Mouse (Mus musculus) mesoderm, embryonic 11.5 days (tissue): Measurements from ENCODE around the gene Kdm4b.

ENCODE experiments used
- DNase-seq: peaks from one replicate; pipeline ENCODE4 v3.0.0-alpha.2; 2012; ENCODE audit warnings: low read depth, low spot score

Kdm4b gene

DNA sequence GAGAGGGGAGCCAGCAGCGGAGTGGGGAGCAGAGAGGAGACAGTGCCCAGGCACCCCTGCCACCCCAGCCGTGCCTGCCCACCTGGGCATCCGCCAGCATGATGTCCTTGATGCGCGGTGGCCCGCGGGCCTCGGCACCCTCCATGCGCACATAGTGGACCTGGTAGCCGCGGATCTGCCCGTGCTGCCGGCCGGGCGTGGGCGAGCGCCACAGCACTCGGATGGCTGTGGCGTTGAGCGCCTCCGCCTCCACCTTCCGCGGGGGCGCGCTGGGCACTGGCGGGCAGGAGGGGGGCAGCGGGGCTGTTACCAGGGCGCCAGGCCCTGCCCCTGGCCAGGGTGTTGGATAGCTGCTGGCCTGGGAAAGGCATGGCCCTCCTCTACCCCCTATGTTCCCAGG, 102.0 kb downstream of the Kdm4b start:
- no peak for DNase-seq

DNA sequence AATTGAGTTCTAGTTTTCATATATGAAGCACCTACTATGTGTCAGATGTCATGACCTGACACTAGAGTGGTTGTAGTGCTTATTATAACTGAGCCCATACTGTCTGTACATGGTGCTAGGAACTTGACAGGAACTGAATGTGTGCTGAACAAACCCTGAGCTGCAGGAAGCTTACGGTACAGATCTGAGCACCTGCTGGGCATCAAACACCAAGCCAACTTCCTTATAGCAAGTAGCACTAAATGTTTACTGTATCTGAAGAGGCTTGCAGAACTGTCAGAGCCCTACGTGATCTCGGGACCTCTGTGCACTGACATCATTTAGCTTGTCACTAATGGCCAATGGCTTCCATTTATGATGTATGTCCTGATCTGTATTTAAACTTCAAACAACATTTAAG, 105.7 kb downstream of the Kdm4b start:
- no peak for DNase-seq

DNA sequence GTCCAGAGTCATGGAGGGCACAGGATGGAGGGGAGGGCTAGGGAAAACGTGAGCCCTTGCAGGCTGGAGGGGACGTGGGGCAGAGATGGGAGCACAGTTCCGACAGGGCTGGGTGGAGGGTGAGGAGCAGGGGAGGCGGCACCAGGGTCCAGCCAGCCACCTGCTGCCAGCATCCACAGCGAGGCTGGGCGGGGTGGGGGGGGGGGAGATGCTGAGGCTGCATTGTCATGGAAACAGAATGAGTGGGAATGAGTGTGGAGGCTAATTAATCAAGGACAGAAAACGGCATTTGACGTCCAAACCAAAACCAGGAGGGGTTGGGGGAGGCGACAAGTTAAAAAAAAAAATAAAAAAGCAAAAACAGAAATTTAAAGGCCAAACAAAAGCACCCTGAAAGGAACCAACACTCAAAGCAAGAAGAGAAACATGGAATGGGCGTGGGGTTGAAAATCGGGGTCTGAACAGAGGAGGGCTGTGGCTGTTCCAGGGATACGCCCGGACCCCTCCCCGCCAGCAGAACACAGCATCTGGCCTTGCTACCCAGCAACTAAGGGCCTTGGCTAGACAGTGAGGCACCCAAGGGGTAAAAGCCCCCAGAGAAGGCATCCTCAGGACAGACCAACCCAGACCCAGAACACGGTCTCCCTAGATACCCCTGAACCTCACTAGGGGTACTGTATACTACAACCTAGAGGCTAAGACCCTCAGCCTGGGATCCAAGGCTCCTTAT, 114.0 kb downstream of the Kdm4b start:
- DNase-seq, result no peak

DNA sequence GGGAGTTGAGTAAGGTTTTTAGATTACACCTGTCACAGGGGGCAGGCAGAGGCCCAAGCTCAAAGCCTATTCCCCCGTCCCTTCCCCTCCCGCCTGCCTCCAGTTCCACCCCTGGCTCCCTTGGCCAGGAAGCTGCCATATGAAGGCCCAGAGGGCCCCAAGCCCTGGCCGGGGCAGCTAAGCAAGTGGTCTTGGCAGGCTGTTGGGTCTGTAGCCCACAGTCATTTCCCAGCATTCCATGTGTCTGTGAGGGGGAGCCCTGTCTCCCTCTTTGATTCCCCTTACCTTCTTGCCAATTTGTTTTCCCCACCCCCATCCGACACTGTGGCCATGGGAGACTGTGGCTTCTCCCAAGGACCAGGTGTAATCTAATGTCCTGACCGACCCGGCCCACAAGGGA, 116.5 kb downstream of the Kdm4b start:
- no peak for DNase-seq

DNA sequence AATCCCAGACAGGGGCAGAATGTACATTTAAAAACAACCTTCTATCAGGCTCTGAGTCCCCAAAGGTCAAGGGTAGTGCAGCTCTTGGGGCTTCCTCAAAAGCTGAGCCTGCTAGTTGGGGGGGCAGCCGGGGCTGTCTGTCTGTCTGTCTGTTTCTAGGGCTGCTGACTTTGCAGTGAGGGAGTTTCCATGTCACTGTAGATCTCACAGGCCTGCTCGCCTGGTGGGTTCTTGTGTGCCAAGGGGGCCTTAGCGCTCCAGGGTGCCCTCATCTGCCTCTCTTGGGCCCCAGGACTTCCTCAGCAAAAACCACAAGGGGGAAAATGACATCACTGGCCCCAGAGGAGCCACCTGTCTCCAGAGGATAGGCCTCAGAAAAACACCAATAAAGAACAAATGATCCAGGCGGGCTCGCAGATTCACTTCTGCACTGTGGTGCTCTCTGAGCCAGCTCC, 117.5 kb downstream of the Kdm4b start:
- DNase-seq, result no peak

DNA sequence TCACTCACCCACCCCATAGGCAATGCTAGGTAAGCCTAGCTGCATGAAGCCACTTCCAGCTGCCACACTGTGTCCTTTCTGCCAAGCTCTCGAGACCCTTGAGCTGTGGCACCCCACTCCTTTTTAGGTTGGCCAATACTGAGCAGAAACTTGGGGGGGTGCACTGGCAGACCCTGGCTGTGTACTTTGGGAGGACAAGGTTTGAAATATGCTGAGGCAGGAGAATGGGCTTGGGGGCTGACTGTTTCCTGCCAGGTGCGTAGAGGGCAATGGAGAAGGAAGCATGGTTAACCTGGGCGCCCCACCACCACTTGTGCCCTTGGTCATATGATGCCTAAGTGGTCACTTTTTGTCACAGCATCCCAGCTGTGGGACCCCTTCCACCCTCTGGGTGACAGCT, 118.9 kb downstream of the Kdm4b start:
- no peak for DNase-seq

DNA sequence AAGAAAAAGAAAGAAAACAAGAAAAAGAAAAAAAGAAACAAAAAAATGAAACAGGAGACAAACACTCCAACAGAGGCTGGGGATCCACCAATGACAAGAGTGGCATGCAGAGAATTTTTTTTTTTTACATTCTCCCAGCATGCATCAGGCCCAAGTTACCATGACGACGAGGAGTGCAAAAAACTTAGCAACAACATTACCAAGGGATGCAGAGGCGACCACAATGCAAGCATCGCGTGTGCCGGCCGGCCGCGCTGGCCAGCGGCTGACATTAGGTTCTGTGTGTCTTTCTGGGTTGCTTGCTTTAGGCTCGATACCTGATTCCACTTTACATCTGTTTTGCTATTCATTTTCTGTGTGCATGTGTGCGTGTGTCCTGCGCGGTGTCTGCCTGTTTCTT, 119.5 kb downstream of the Kdm4b start:
- DNase-seq, result peak; percentile 73

DNA sequence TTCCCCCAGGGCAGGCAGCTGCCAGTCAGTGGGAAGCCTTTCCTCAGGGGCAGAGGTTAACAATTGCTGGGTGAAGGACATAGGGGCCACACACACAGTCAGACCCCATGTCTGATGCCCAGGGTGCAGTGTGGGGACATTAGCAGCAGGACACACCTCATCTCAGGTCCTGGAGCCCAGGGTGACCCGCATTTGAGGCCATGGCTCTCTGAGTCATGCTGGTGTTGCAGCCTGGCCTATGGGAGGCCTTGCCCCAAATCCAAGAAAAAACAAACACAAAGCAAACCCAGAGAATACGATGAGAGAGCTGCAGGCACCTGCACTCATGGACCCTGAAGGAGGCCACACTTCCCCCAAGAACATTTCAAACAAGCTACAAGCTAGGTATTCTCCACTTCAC, 121.9 kb downstream of the Kdm4b start:
- no peak for DNase-seq
